Mouse (Mus musculus) layer of hippocampus, postnatal 10 days (tissue): ENCODE data around the gene Kirrel3. TPM values are rescaled to one million over a fixed set of nuclear protein-coding genes. Genes with fewer than 3 reads are reported as not detected.

Experiments used
- DNase-seq, 2 experiments: peaks; one replicate each; pipeline ENCODE4 v3.0.0; 2021; ENCODE audit warnings: low spot score in 2 of 2
- total RNA-seq, 2 experiments: library from RNA; stranded (reverse); gene quantifications; 2 replicates each; pipeline ENCODE4 v1.2.3; 2021

The Kirrel3 gene
- total RNA-seq, 2 experiments from 2014 or later = 46.5 to 47.1 TPM

DNA sequence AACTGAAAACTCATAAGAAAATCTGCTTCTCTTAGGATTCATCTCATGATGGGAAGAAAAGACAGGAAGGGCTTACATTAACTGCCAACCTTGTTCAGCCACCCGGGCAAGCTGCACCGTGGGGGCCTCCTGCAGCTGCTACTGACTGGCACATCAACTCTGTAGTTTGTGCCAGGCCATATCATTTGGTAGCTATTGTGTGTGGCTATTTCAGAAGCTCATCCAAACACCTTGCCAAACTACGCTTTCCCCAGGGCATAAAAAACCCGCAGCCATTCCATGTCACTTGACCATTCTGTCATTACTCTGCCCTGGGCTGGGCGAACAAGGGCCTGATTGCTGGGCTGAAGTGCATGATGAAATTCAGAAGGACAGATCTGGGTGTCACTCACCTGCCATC, 453.9 kb downstream of the Kirrel3 start:
- no peak for DNase-seq

GRCm38 (mm10) chr9:34942122-34942831, 456.6 kb downstream of the Kirrel3 start:
- no peak for DNase-seq

- DNase-seq = no peak
Observed at GRCm38 (mm10) chr9:34942996-34943395, 457.3 kb downstream of the Kirrel3 start.

DNA sequence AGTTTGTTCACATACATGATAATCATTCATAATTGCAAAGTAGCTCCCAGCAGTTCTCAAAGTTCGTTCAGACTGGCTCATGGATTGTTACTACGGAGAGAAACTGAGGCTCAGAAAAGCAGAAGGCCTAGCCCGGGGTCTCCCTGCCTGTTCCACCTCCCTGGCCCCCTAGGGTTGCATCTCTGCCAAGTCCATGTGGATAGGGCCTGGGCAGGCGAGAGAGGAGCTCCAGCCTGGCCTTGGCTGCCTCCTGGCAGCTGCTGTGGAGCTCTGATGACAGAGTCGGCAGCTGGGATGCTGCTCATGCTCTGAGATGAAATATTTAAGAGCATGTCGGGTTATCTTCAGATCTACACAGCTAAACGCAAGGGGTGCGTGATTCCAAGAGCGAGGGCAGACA, 459.6 kb downstream of the Kirrel3 start:
- DNase-seq = no peak

DNA sequence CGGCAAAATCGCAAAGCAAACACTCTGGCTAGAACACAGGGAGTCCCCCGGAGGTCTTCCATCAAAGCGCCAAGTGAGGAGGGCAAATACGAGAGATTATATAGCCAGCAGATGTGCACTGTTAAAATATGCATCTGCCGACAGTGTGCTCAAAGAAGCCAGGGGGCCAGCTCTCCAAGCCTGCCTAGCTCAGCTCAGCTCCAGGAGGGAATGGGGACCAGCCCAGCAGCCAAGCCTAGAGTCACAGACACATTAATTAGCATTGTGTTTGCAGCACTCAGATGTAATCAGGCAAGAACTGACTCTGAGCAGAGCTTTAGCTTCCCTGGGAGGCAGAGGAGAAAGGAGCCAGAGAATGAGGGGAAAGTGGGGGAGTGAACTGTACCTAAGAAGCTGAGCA, 461.6 kb downstream of the Kirrel3 start:
- DNase-seq = no peak

DNA sequence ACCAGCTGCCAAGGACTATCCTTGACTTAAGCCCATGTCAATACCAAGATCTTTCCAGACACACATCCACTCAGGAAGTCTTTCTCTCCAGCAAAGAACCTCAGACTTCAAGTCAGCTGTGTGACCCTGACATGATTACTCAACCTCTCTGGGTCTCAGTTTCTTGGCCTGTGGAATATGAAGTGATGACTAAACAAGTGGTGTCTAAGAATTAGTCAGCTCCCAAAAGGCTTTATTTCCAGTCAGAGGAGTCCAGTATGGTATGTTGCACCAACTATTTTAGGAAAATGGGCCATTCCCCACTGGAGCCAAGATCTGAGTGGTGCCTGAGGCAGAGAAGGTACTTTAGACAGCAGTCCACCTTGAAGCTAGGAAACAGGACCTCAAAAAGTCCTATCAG, 462.0 kb downstream of the Kirrel3 start:
- DNase-seq = no peak

GRCm38 (mm10) chr9:34953420-34953819, 467.7 kb downstream of the Kirrel3 start:
- no peak for DNase-seq

DNA sequence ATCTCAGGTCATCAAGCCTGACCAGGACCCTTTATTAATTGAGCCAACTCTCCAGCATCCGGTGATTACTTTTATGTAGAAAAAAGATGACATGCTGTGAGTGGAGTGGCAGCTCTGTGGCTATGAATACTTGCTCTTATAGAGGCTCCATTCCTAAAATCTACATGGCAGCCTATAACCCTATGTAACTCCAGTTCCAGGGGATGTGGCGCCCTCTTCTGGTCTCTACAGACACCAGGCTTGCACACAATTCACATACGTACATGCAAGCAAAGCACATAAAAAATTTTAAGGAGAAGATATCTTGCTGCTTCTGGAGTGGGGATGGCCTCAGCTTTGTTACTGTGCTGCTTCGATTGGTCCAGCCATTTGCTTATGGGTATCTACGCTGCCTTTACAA, 468.5 kb downstream of the Kirrel3 start:
- DNase-seq = peak; percentile 36 to 51

GRCm38 (mm10) chr9:34956512-34956911, 470.8 kb downstream of the Kirrel3 start:
- DNase-seq = no peak

DNA sequence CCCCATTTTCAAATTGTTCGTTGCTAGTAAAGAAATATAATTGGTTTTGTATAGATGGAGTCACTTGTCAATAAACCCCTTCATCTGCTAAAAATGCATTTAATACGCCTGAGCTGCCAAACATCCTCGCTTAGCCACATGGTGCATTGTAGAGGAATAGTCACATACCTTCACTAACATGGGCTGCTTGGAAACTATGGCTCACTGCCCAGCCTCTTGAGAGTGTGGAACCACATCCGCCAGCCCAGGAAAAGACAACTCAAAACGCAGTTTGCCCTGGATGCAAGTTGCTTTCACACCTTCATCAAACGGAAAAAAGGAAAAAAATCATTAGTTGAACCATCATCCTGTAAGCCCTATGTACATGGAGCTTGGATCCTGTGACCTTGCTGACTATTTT, 472.0 kb downstream of the Kirrel3 start:
- DNase-seq = no peak

GRCm38 (mm10) chr9:34958183-34958830, 472.6 kb downstream of the Kirrel3 start:
- no peak for DNase-seq

DNA sequence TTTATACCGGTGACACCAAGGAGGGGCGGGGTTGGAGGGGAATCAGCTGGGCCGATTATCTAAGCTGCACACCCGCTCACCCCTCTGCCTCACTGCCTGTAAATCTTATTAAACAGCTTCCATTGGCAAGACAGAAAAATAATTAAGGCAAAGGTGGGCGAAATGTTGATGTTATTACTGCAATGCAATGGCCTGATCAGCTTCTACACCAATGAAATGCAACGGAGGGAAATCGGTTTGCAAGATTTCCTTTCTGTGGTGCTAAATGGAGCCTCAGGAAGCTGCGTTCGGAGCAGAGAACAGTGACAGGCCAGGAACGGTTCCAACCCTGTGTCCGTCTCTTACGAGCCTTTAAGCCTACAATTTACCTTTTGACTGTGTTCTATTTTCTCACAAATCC, 475.0 kb downstream of the Kirrel3 start:
- DNase-seq = no peak

DNA sequence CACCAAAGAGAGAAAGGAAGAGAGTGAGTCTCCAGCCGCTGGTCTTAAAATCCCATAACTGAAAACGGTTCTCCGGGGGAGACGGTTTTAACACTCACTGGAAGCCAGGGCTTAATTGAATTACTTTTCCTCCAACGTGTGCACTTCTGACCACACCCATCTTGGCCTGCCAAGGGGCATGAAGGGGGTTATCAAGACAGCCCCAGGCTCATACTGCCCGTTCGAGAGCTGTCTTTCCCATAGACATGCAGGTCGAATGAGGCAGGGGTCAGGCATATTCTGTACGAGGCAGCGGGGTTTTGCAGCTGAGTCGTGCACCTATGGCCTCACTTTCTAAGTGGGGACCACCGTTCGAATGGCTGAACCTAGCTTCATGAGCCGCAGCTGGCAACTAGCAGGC, 475.5 kb downstream of the Kirrel3 start:
- DNase-seq = no peak

- DNase-seq = no peak
Observed at GRCm38 (mm10) chr9:34962251-34962650, 476.6 kb downstream of the Kirrel3 start.

- no peak for DNase-seq
Observed at GRCm38 (mm10) chr9:34963593-34963992, 477.9 kb downstream of the Kirrel3 start.

DNA sequence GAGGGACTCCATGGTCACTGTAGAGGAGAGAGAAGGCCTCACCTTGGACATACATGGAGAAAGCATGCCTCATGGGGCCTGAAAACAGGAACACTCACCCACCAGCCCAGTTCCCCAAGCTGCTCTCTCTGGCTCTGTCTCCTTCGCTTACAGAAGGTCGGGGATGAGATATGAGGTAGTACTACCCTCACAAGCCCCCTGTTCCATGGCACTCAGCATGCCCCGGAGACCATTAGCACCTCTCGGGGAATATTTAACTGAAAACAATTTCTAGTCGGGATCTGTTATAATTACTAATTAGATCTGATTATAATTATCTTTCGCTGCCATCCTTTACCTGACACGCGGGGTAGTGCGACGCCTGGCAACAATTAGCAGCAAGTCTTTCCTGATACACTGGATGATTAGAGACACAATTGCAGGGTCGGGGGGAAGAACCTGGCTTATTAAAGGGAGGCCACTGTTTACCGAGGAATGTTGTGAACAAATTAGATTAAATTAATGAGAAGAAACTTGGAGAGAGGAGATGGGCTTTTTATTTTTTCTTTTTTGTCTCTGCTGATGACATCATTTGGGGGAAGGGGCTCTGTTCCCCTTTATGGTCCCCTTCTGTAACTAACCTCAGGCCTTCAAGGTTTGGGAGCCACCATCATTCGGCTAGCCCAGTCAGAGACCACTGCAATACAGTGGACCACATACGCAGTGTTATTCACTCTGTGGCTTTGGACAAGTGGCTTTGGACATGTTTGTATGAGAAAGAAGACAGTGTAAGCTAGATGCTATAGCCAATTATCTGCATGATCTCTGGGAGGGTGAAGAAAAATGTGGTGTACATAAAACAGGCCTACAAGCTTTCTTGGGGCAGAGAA, 478.7 kb downstream of the Kirrel3 start:
- DNase-seq = no peak

- DNase-seq = no peak
Observed at GRCm38 (mm10) chr9:34965041-34965415, 479.3 kb downstream of the Kirrel3 start.

DNA sequence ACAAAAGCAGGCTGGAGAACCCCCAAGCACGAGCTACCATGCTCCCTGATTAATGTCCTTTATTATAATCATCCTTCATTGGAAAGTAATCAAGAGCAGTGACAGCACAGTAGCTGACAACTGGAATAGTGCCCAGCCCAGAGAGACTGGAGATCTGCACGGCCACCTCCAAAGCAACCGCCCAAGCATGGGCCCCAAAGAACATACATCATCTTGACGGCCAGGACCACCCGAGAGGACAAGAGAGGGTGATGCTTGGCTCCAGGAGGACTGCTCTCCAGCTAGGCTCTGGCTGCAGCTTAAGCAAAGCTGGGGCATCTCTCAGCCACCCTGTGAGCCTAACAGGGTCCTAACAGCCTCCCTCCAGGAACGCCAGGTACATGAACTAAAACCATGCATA, 482.1 kb downstream of the Kirrel3 start:
- no peak for DNase-seq

GRCm38 (mm10) chr9:34969881-34970490, 484.3 kb downstream of the Kirrel3 start:
- DNase-seq = no peak

GRCm38 (mm10) chr9:34974326-34974725, 488.6 kb downstream of the Kirrel3 start:
- no peak for DNase-seq

- no peak for DNase-seq
Observed at GRCm38 (mm10) chr9:34975245-34975644, 489.6 kb downstream of the Kirrel3 start.
